Mouse (Mus musculus): ENCODE measurements around the gene Nfe2. TPM values are rescaled to one million over a fixed set of nuclear protein-coding genes. Genes with fewer than 3 reads are reported as not detected.

Nfe2 gene
- polyA plus RNA-seq, 1 experiment from 2014 or later = 6.2 TPM

DNA sequence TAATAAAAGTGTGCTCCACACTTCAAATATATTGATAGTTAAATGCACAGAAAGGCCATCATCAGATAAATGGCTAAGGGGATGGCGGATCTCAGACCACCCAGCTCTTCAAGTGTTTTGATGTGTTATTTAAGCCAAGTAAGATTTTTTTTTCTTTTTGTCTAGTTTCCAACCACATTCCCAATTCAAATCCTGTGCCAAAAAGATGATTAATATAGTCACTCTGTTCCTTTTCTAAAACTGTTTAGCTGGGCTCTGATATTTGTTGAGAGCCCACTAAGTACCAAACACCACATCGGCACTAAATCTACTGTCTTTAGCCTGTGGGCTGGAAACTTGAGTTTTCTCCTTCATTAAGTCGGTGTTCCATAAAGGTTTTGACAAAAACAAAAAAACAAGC, 31.2 kb downstream of the Nfe2 start:
- Histone ChIP-seq H3K36me3 (0 out of 2 replicates have a peak, but pooled peaks cover 3% of the 10 kb centered on the region), H3K9me3 (replicated peaks) (no peaks in the 10 kb centered on the region), H3K4me2 (no peak overlapping the region), H3K9ac (no peak overlapping the region), H3K27ac (no peak overlapping the region), H3K4me3 (replicated peaks) (no peak overlapping the region), H3K4me1 (peaks cover 17% of the 10 kb centered on the region; the same call in 1 of the 2 replicates), H3K27me3 (no peaks in the 10 kb centered on the region)
- no peak for ATAC-seq (replicated peaks; ENCODE audit: low FRiP score)
- 76% methylated on average over 3 of the region's 3 CpGs for WGBS

DNA sequence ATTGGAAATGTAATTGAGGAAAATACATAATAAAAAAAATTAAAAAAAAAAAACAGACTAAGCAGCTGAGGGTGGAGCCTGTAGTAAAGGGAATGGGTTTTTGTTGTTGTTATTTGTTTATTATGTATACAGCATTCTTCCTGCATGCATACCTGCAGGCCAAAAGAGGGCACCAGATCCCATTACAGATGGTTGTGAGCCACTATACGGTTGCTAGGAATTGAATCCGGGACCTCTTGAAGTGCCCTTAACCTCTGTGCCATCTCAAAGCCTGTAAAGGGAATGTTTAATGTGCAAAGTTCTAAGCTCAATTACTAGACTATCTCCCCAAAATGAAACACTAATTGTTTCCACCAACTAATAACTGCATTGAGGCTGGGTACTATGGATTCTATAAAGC, 34.0 kb downstream of the Nfe2 start:
- peaks cover 24% of the 10 kb centered on the region for H3K4me1 ChIP-seq
- no peak for ATAC-seq (replicated peaks; ENCODE audit: low FRiP score)
- 0 out of 2 replicates have a peak, but pooled peaks cover 8% of the 10 kb centered on the region for H3K36me3 ChIP-seq
- no peaks in the 10 kb centered on the region for H3K9me3 ChIP-seq (replicated peaks)
- H3K4me2 ChIP-seq = no peak overlapping the region
- H3K4me3 ChIP-seq (replicated peaks) = no peak overlapping the region
- no peak overlapping the region for H3K27ac ChIP-seq
- no peaks in the 10 kb centered on the region for H3K27me3 ChIP-seq
- WGBS = 83% methylated on average over 2 of the region's 2 CpGs
- no peak overlapping the region for H3K9ac ChIP-seq

DNA sequence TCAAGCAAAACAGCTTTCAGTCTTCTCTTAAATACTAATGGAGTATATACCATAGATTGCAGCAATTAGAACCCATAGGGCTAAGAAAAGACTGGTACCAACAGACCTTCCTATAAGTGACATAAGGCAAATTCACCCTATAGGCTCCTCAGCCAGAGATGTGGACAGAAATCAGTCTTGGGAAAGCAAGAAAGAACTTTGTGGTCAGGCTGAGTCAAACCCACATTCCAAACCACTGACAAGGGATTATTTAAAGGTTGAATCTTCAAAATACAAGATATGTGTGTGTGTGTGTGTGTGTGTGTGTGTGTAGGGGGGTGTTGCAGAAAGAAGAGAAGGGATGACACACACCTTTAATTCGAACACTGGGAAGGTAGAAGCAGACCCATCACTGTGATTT, 36.8 kb downstream of the Nfe2 start:
- Histone ChIP-seq H3K9ac (no peak overlapping the region), H3K27ac (peak overlapping the region; percentile 72), H3K27me3 (no peaks in the 10 kb centered on the region), H3K4me2 (no peak overlapping the region), H3K9me3 (replicated peaks) (no peaks in the 10 kb centered on the region), H3K4me3 (replicated peaks) (no peak overlapping the region), H3K36me3 (0 out of 2 replicates have a peak, but pooled peaks cover 11% of the 10 kb centered on the region), H3K4me1 (peaks cover 24% of the 10 kb centered on the region)
- WGBS = 73% methylated on average over 1 of the region's 1 CpGs
- no peak for ATAC-seq (replicated peaks; ENCODE audit: low FRiP score)

DNA sequence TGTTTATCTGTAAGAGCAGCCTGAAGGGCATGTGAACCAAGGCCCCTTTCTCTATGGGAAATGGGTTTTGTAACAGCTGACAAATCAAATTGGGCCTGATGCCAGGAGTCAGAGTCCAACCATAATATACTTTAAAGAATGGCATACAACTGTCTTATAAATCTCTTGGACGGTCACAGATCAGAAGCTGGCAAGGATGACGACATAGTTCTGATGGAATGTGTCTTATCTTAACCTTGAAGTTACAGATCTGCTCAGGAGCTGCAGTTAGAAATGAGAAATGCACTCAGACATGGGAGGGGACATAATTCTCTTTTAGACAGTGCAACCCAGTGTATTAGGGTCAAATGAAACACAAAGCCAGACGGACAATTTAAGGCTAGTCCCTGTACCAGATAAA, 37.4 kb downstream of the Nfe2 start:
- H3K36me3 ChIP-seq = 0 out of 2 replicates have a peak, but pooled peaks cover 11% of the 10 kb centered on the region
- no peaks in the 10 kb centered on the region for H3K27me3 ChIP-seq
- no peaks in the 10 kb centered on the region for H3K9me3 ChIP-seq (replicated peaks)
- no peak overlapping the region for H3K9ac ChIP-seq
- peak overlapping the region; percentile 72 for H3K27ac ChIP-seq
- no peak overlapping the region for H3K4me3 ChIP-seq (replicated peaks)
- 18% methylated on average over 3 of the region's 3 CpGs for WGBS
- no peak overlapping the region for H3K4me2 ChIP-seq
- 0 out of 2 replicates have a peak, but pooled peaks have one; percentile 36 for ATAC-seq (replicated peaks; ENCODE audit: low FRiP score)
- H3K4me1 ChIP-seq = peaks cover 29% of the 10 kb centered on the region

GRCm38 (mm10) chr15:103216052-103216451, 42.2 kb downstream of the Nfe2 start:
- H3K4me3 ChIP-seq (replicated peaks) = peak overlapping the region; percentile 46; the same call in 1 of the 2 replicates
- peak overlapping the region; percentile 69 for H3K4me2 ChIP-seq
- 0 out of 2 replicates have a peak, but pooled peaks have one; percentile 8 for ATAC-seq (replicated peaks; ENCODE audit: low FRiP score)
- WGBS = 38% methylated on average over 2 of the region's 2 CpGs
- no peaks in the 10 kb centered on the region for H3K9me3 ChIP-seq (replicated peaks)
- H3K27me3 ChIP-seq = no peaks in the 10 kb centered on the region
- peak overlapping the region; percentile 96 for H3K27ac ChIP-seq
- peaks cover 29% of the 10 kb centered on the region for H3K36me3 ChIP-seq
- H3K4me1 ChIP-seq = peaks cover 45% of the 10 kb centered on the region
- H3K9ac ChIP-seq = 0 out of 2 replicates have a peak overlapping the region, but pooled peaks have one; percentile 40

- Histone ChIP-seq H3K36me3 (peaks cover 34% of the 10 kb centered on the region), H3K9ac (peak overlapping the region; percentile 40), H3K4me1 (peaks cover 37% of the 10 kb centered on the region), H3K27ac (peak overlapping the region; percentile 96), H3K4me3 (replicated peaks) (peak overlapping the region; percentile 46), H3K9me3 (replicated peaks) (no peaks in the 10 kb centered on the region), H3K4me2 (peak overlapping the region; percentile 69), H3K27me3 (no peaks in the 10 kb centered on the region)
- peak; percentile 97 for ATAC-seq (replicated peaks; ENCODE audit: low FRiP score)
- WGBS = under 1% methylated on average over 15 of the region's 15 CpGs
These were observed 43.0 kb downstream of the Nfe2 start for GRCm38 (mm10) chr15:103214971-103215907.

DNA sequence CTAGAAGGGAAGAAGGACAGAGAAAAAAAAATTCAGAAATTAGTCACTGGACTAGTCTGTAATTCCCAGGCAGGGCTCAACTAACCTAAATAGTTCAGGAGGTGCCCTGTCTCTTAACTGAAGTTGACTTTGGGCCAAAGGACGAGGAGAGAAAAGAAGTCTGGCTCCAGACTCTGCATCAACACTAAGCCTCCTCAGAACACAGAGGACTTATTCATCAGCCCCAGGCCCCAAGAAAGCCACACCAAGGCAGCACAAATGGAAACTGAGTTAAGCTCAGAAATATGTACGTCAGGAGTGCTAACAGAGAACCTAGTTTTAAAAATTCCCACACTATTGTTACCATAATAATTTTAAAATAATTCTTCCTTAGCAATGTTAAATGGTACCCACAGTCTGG, 44.1 kb downstream of the Nfe2 start:
- no peaks in the 10 kb centered on the region for H3K9me3 ChIP-seq (replicated peaks)
- peaks cover 36% of the 10 kb centered on the region for H3K4me1 ChIP-seq
- peak overlapping the region; percentile 19 for H3K4me3 ChIP-seq (replicated peaks)
- WGBS = 47% methylated on average over 2 of the region's 2 CpGs
- H3K27ac ChIP-seq = peak overlapping the region; percentile 69
- no peak for ATAC-seq (replicated peaks; ENCODE audit: low FRiP score)
- no peak overlapping the region; the same call in 1 of the 2 replicates for H3K9ac ChIP-seq
- no peaks in the 10 kb centered on the region for H3K27me3 ChIP-seq
- H3K4me2 ChIP-seq = peak overlapping the region; percentile 39
- H3K36me3 ChIP-seq = peaks cover 43% of the 10 kb centered on the region

DNA sequence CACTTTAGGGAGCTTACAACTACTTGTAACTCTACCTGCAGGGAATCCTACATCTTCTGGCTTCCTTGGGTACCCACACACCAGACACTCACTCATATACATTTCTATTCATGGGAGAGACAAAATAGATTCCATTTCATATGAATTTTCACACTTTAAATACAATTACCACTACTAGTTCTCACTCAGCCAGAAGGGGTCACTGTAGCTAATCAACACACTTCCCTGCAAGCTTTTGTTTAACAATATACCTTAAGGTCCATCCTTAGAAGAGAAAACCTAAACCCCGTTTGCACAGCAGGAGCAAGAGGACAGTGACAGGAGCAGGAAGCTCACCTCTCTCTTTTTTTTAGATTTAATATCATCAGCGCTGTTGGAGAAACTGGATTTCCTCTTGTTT, 53.0 kb downstream of the Nfe2 start:
- Histone ChIP-seq H3K36me3 (peaks cover 92% of the 10 kb centered on the region), H3K4me2 (no peak overlapping the region), H3K27me3 (no peaks in the 10 kb centered on the region), H3K27ac (peak overlapping the region; percentile 22; the same call in 1 of the 2 replicates), H3K9ac (no peak overlapping the region), H3K9me3 (replicated peaks) (no peaks in the 10 kb centered on the region), H3K4me3 (replicated peaks) (no peak overlapping the region), H3K4me1 (peaks cover 14% of the 10 kb centered on the region; the same call in 1 of the 2 replicates)
- WGBS = 53% methylated on average over 2 of the region's 2 CpGs
- no peak for ATAC-seq (replicated peaks; ENCODE audit: low FRiP score)

- peaks cover 92% of the 10 kb centered on the region for H3K36me3 ChIP-seq
- H3K27ac ChIP-seq = peak overlapping the region; percentile 78
- H3K4me2 ChIP-seq = no peak overlapping the region
- H3K27me3 ChIP-seq = no peaks in the 10 kb centered on the region
- ATAC-seq (replicated peaks; ENCODE audit: low FRiP score) = 0 out of 2 replicates have a peak, but pooled peaks have one; percentile 33
- 35% methylated on average over 6 of the region's 6 CpGs for WGBS
- H3K9me3 ChIP-seq (replicated peaks) = no peaks in the 10 kb centered on the region
- H3K9ac ChIP-seq = no peak overlapping the region
- H3K4me1 ChIP-seq = peaks cover 14% of the 10 kb centered on the region; the same call in 1 of the 2 replicates
- H3K4me3 ChIP-seq (replicated peaks) = no peak overlapping the region
These were observed 56.0 kb downstream of the Nfe2 start for GRCm38 (mm10) chr15:103202088-103202793.

Measured in kidney, embryonic 15.5 days (tissue).